Mouse (Mus musculus): ENCODE measurements at regions not wholly inside any gene's neighbourhood (a gene's known extent, or its start where the extent isn't known, plus 50 kb on each side); places are given as distances from the start of the nearest gene placed in this dataset.
A peak's percentile ranks its signal among the peaks of the same experiment; 100 is the strongest.

GRCm38 (mm10) chr12:57809961-57810360 lies 246.0 kb downstream of the Ttc6 start:
- no peak for DNase-seq

- DNase-seq: peak; percentile 3
These were observed 259.9 kb downstream of the Ttc6 start for GRCm38 (mm10) chr12:57823809-57824208.

DNA sequence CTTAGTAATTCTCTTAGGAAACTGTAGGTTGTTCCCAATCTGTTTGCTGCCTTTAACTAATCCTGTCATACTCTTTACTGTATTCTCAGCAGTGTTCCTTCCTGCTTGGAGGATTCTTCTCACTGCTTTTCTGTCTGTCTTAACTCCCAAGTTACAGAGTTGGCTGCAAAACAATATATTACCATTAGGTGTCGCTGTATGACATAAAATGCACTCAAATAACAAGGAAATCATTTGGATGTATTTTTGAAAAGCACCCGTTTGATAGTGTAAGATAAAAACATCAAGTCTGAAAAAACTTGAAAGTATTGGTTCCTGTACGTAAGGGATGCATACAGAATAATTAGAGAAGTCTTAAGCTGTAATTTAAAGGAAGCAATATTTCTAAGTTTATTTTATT lies 261.8 kb downstream of the Ttc6 start:
- DNase-seq: no peak

DNA sequence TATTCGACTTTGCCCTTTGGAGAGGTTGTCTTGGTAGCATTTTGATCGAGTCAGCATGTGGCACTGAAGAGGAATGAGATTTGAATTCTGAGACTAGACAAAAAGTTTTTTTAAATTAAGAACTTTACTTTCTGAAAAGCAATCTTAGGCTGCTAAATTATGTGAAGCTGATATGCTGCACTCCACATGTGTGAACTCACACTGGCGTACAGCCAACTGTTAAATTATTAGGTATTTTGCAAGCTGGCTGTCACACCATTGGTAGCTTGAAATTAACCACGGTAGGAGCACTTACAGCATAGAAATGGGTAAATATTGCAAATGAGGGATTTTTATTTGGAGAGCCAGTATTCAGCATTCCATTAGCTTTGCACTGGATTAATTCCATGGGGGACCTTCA lies 278.9 kb downstream of the Ttc6 start:
- no peak for DNase-seq

- no peak for DNase-seq
These were observed 307.1 kb downstream of the Ttc6 start for GRCm38 (mm10) chr12:57871028-57871427.

DNA sequence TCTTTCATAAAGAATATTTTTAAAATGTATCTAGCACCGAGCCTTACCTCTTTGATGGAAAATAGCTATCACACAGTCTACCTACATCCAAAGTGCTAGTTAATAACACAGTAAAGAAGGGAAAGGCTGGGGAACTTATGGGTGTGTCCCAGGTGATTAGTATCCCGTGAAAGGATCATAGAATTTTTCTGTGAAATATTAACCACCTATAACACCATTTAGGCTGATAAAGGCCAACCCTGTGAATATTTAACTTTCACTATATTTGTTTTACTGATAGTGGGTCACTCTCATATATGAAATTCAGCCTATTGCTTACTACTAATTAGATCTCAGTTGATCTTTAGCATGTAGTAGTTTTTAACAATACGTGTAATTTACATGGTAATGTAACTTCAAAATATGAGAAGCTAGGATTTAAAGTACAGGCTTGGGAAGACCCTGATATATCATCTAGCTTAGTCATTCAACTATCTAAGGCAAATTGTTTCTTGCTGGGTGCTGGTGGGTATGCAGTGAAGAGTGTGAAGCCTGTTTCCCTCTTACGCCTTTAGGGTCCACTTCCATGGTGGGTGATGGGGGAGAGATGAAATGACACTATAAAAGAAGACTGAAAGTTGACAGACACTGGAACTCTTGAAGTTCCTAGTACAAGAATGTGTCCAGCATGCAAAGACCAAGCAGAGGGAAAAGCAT lies 320.6 kb upstream of the Sstr1 start:
- no peak for DNase-seq

DNA sequence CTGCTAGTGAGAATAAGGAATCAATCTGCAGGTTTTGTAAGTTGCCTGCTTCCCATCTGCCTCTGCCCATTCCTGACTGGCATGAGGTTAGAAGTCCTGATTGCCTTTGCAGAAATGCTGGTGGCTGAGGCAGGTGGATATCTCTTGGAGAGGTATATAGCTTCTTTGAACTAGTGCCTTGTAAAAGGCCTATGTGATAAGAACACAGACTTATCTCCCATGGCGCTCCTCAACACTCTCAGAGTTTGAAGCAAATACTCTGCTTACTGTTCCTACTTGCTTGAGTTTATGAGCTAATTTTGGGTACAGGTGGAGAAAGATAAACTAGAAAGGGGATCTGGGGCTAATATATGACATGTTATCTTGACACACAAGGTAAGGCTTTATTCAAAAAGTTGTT lies 320.0 kb upstream of the Sstr1 start:
- no peak for DNase-seq

DNA sequence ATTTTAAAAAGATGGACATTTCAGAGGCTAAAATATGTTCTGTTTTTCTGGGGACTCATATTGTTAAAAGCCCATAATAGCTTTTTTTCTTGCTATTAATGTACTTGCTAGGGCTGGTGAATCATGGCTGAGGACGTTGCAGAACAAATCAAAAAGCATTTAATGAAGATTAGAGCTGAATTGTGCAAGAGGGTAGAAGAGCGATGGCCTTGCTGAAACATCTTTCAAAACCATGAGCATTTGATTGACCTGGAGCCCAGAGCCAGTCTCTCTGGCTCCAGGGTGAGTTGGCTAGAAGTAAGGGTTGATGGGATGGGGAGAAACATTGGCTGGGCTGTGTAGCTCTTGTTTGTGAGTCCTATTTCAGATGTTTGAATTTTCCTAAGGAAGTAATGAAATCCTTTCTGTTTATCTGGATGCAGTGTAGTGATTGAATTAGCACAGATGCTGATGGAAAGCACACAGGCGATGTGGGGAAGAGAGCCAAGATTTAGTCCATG lies 313.8 kb upstream of the Sstr1 start:
- no peak for DNase-seq

- DNase-seq: no peak
These were observed 306.9 kb upstream of the Sstr1 start for GRCm38 (mm10) chr12:57904658-57905057.

GRCm38 (mm10) chr12:57918211-57918610 lies 293.4 kb upstream of the Sstr1 start:
- no peak for DNase-seq

GRCm38 (mm10) chr12:57922031-57922430 lies 289.5 kb upstream of the Sstr1 start:
- DNase-seq: no peak

DNA sequence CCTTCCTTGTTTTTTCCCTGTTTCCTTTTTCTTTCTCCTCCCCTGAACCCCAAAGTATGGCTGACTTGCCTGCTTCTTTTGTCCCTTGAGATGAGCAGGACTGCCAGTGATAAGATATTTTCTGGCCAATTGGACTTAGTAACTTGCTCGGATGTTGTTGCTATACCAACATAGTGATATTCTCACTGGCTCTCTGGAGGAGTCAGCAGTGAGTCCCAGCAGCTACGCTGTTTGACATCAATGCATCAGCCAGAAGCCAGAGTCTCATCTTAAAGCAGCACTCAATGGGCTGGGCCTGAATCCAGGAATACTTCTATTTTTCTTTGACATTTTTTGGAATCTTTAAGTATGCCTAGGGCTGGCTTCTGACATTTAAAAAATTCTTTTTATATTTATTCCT lies 287.1 kb upstream of the Sstr1 start:
- no peak for DNase-seq

DNA sequence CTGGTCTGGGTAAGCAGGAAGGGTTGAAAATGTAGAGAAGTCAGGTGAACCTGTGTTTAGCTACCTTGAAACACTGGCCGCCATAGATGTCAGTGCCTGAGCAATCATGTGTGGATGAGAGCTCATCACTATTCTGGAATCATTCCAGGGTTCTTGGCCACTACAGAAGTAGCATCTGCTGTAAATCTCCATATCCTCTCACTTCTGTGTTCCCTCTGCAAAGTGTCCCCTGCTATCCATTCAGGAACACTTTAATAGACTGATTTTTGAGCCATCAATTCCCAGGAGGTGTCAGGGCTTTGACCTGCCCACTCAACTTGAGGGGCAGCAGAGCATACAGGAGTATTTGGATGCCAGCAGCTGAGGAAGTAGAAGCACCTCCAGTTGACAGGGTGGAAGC lies 284.7 kb upstream of the Sstr1 start:
- no peak for DNase-seq

GRCm38 (mm10) chr12:57928030-57928429 lies 283.5 kb upstream of the Sstr1 start:
- no peak for DNase-seq

- DNase-seq: no peak
These were observed 279.7 kb upstream of the Sstr1 start for GRCm38 (mm10) chr12:57931856-57932255.

DNA sequence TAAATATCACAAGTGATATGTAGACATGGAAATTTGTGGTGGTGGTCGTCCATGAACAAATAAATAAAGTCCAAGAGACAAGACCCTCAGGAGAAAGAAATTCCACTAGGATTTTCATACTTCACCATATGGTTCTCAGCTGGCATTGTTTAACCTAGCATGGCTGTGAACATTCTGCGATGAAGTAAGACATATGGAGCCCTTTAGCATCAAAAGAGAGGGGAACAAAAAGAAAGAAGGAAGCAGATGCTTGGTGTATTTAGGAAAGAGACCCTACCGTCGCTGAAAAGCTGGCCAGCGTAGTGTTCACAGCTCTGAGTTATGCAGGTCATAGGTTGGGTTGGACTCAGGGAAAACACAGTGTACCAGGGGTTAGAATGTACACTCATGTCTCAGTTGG lies 261.7 kb upstream of the Sstr1 start:
- no peak for DNase-seq

DNA sequence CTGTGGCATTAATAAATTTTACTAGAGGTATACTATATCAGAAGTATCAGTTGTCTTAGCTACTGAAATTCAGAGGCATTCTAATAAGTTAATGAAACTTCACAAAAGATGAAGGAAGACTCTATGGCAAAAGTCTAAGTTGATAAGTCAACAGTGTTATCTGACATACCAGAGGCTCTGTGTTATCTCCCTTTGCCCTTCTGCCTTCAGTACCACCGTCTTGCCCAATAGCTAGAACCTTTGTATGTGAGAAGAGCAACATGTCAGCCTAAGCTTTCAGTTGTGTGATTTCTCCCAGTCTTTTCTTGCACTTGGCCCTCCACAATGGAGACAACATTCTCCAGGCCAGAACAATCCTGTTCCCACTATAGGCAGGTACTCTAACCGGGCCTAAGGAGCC lies 253.0 kb upstream of the Sstr1 start:
- DNase-seq: no peak

GRCm38 (mm10) chr12:57960171-57960570 lies 251.4 kb upstream of the Sstr1 start:
- peak; percentile 8 for DNase-seq

GRCm38 (mm10) chr12:57969168-57969567 lies 242.4 kb upstream of the Sstr1 start:
- DNase-seq: no peak

DNA sequence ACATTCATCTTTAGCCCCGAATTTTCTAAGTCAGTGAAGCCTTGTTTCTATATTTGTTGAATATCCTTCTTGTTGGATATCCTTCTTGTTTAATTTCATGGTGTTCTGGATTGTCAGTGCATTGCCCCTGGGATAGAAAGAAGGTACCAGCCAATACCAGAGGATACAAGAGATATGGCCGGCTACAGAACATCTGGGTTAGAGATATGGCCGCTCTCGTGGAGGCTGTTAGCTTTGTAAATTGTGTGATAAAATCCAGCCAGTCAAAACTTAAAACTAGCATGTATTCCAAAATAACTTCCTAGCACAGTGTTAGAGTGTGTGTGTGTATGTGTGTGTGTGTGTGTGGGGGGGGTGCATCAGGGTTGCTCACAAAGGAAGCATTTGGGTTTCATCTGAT lies 241.4 kb upstream of the Sstr1 start:
- no peak for DNase-seq

- no peak for DNase-seq
These were observed 239.1 kb upstream of the Sstr1 start for GRCm38 (mm10) chr12:57972484-57972883.

All from thymus, postnatal 4 days (tissue).